Mouse (Mus musculus) liver (tissue): ENCODE data around the gene Spns3.

ENCODE experiments used
- DNase-seq: peaks from one replicate; pipeline ENCODE4 v3.0.0-alpha.2; 2020; ENCODE audit warnings: mixed read lengths

The Spns3 gene

GRCm38 (mm10) chr11:72550134-72550988, at the start of gene Spns3:
Spns3 (minus strand) TSS chr11:72550506.
- DNase-seq = peak; percentile 55

- DNase-seq = no peak
Observed at GRCm38 (mm10) chr11:72597780-72598179, 47.5 kb upstream of the Spns3 start.

GRCm38 (mm10) chr11:72595010-72595737, 44.9 kb upstream of the Spns3 start:
- DNase-seq = no peak

- no peak for DNase-seq
Observed at GRCm38 (mm10) chr11:72587537-72588233, 37.4 kb upstream of the Spns3 start.

- DNase-seq = peak; percentile 8
Observed at GRCm38 (mm10) chr11:72586570-72586969, 36.3 kb upstream of the Spns3 start.

- no peak for DNase-seq
Observed at GRCm38 (mm10) chr11:72583092-72583491, 32.8 kb upstream of the Spns3 start.

- no peak for DNase-seq
Observed at GRCm38 (mm10) chr11:72582448-72582705, 32.1 kb upstream of the Spns3 start.

GRCm38 (mm10) chr11:72581609-72582447, 31.5 kb upstream of the Spns3 start:
- no peak for DNase-seq

GRCm38 (mm10) chr11:72578471-72578870, 28.2 kb upstream of the Spns3 start:
- no peak for DNase-seq

- peak; percentile 24 for DNase-seq
Observed at GRCm38 (mm10) chr11:72576466-72577351, 26.4 kb upstream of the Spns3 start.

GRCm38 (mm10) chr11:72576111-72576465, 25.8 kb upstream of the Spns3 start:
- no peak for DNase-seq

GRCm38 (mm10) chr11:72573819-72574218, 23.5 kb upstream of the Spns3 start:
- DNase-seq = peak; percentile 32

- peak; percentile 80 for DNase-seq
Observed at GRCm38 (mm10) chr11:72570319-72570979, 20.1 kb upstream of the Spns3 start.

GRCm38 (mm10) chr11:72569671-72570318, 19.5 kb upstream of the Spns3 start:
- no peak for DNase-seq

- peak; percentile 66 for DNase-seq
Observed at GRCm38 (mm10) chr11:72569051-72569450, 18.7 kb upstream of the Spns3 start.

GRCm38 (mm10) chr11:72566816-72567338, 16.6 kb upstream of the Spns3 start:
- no peak for DNase-seq

GRCm38 (mm10) chr11:72566304-72566703, 16.0 kb upstream of the Spns3 start:
- DNase-seq = no peak

- DNase-seq = no peak
Observed at GRCm38 (mm10) chr11:72564232-72564807, 14.0 kb upstream of the Spns3 start.

GRCm38 (mm10) chr11:72560661-72561060, 10.4 kb upstream of the Spns3 start:
- no peak for DNase-seq

- no peak for DNase-seq
Observed at GRCm38 (mm10) chr11:72558155-72558554, 7.8 kb upstream of the Spns3 start.
